Mouse (Mus musculus) urinary bladder, adult 2 months (tissue): Measurements from ENCODE around the gene Cyp27a1. TPM values are rescaled to one million over a fixed set of nuclear protein-coding genes. Genes with fewer than 3 reads are reported as not detected.

ENCODE experiments used
- DNase-seq: peaks from one replicate; pipeline ENCODE4 v3.0.0; 2022; ENCODE audit warnings: low spot score
- polyA plus RNA-seq: library from polyadenylated mRNA; depleted of rRNA; stranded (reverse); fragments of >200 nt; gene quantifications from 2 replicates; pipeline ENCODE4 v1.2.3, GENCODE M21; 2012

Gene Cyp27a1
- polyA plus RNA-seq, 1 experiment: 67.0 TPM

GRCm38 (mm10) chr1:74718113-74718512 is 4.7 kb downstream of the Cyp27a1 start:
- DNase-seq: no peak

GRCm38 (mm10) chr1:74719281-74719680 is 5.9 kb downstream of the Cyp27a1 start:
- DNase-seq: no peak

- DNase-seq: no peak
Observed at GRCm38 (mm10) chr1:74721657-74722056, 8.3 kb downstream of the Cyp27a1 start.

GRCm38 (mm10) chr1:74723748-74724147 is 10.4 kb downstream of the Cyp27a1 start:
- DNase-seq: no peak

GRCm38 (mm10) chr1:74726114-74726513 is 12.7 kb downstream of the Cyp27a1 start:
- DNase-seq: no peak

GRCm38 (mm10) chr1:74726674-74727073 is 13.3 kb downstream of the Cyp27a1 start:
- DNase-seq: no peak

GRCm38 (mm10) chr1:74728446-74728845 is 15.1 kb downstream of the Cyp27a1 start:
- no peak for DNase-seq

- no peak for DNase-seq
Observed at GRCm38 (mm10) chr1:74736977-74737376, 23.6 kb downstream of the Cyp27a1 start.

GRCm38 (mm10) chr1:74737500-74737899 is 24.1 kb downstream of the Cyp27a1 start:
- no peak for DNase-seq

- no peak for DNase-seq
Observed at GRCm38 (mm10) chr1:74740846-74741245, 27.5 kb downstream of the Cyp27a1 start.

- no peak for DNase-seq
Observed at GRCm38 (mm10) chr1:74747335-74747734, 34.0 kb downstream of the Cyp27a1 start.

- DNase-seq: no peak
Observed at GRCm38 (mm10) chr1:74748643-74749271, 35.4 kb downstream of the Cyp27a1 start, which contains the start of gene Prkag3. Gene Prkag3, minus strand, starts transcription at chr1:74749221.

GRCm38 (mm10) chr1:74749301-74749700 is 35.9 kb downstream of the Cyp27a1 start:
- DNase-seq: no peak

- no peak for DNase-seq
Observed at GRCm38 (mm10) chr1:74750683-74751082, 37.3 kb downstream of the Cyp27a1 start.

GRCm38 (mm10) chr1:74752150-74752549 is 38.8 kb downstream of the Cyp27a1 start:
- no peak for DNase-seq

- DNase-seq: no peak
Observed at GRCm38 (mm10) chr1:74752833-74753232, 39.5 kb downstream of the Cyp27a1 start.

- no peak for DNase-seq
Observed at GRCm38 (mm10) chr1:74753266-74753974, 40.0 kb downstream of the Cyp27a1 start.

- DNase-seq: no peak
Observed at GRCm38 (mm10) chr1:74754175-74754785, 40.9 kb downstream of the Cyp27a1 start.

GRCm38 (mm10) chr1:74759773-74760172 is 46.4 kb downstream of the Cyp27a1 start:
- no peak for DNase-seq

- no peak for DNase-seq
Observed at GRCm38 (mm10) chr1:74763081-74763480, 49.7 kb downstream of the Cyp27a1 start.

- no peak for DNase-seq
Observed at GRCm38 (mm10) chr1:74770727-74771466, 57.5 kb downstream of the Cyp27a1 start.

GRCm38 (mm10) chr1:74771467-74771844 is 58.1 kb downstream of the Cyp27a1 start:
- DNase-seq: no peak

- DNase-seq: no peak
Observed at GRCm38 (mm10) chr1:74771845-74771930, 58.3 kb downstream of the Cyp27a1 start, which contains the start of gene Wnt6. Gene Wnt6, plus strand, starts transcription at chr1:74771892.
